Mouse (Mus musculus) right cerebral cortex, adult 2 months (tissue): ENCODE measurements around the gene Cfap61.

ENCODE experiments used
- DNase-seq, 2 experiments: peaks; one replicate each; pipeline ENCODE4 v3.0.0; 2021 to 2022; ENCODE audit warnings: low spot score in 2 of 2

The Cfap61 gene

DNA sequence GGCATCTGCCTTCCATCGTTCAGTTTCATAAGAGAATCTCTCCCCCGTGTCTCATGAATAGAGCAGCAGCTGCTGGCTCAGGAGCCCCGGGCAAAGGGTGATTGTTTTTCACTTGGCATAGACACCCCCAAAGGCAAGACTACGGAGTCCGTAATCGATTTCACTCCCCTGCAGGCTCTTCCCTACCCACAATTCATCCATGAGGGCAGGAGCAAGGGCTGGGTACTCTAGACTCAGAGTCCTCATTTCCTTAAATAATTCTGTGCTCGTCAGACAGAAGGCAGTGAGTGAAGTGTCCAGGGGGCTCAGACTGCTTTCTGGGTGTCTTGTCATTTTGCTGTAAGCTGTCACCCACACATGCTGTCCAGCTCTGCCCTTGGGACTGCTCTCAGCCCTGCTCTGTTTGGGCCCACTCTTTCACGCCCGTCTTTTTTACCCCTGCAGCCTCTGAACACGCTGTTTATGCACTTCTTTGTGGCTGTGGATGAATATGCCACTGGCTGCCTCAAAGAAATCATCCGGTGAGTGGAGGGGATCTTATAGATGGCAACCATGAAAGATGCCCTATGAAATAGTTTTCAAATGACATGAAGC, 15.0 kb downstream of the Cfap61 start:
- no peak for DNase-seq

DNA sequence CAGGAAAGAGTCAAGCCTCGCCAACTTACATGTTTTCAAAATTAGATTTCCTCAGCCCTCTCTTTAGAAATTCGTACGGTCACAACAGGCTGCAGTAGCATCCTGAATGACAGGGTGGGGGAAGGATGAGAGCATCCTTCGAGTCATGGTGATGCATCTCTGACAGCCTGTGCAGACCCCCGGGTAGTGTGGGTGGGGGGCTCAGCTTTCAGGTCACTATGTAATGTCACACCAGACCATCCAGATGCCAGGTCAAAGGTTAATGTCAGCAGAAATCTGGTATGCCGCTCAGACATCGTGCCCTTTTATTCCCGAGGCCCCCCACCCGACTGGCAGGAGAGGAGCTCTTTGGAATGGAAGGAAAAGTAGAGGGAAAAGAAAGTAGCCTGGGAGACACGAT, 15.7 kb downstream of the Cfap61 start:
- no peak for DNase-seq

DNA sequence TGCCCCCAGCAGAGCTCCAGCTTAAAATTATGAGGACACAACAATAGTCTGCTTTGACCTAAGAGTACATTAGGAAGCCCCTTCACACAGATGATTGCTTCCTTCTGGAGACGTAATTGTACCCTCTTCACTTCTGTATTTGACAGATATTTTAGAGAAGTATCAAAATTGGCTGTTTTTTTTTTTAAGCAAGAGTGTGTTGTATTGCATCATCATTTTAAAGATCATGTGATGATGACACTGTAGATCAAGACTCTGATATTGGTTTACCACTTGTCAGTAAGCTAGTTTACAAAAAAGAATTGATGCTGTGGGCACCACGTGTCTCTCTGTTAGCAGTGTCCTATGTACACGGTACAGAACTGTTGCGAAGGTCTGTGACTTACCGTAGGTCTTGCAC, 18.1 kb downstream of the Cfap61 start:
- no peak for DNase-seq

DNA sequence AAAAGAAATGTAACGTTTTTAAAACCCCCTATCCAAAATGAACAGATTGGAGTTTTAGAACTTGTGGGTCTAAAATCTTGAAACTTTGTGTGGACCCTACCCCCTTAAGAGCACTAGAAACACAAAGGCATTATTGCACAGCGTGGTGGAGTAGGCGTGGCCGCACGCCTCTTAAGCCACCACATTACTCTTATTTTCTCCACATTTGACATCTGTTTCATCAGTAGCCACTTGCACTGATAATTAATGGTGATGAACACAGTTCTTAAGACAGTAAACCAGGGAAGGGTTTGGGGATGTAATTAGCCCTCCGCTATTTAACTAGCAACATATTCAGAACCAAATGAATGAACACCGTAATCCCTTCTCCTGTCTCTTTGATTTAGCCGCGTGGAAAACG, 21.3 kb downstream of the Cfap61 start:
- DNase-seq, result no peak

DNA sequence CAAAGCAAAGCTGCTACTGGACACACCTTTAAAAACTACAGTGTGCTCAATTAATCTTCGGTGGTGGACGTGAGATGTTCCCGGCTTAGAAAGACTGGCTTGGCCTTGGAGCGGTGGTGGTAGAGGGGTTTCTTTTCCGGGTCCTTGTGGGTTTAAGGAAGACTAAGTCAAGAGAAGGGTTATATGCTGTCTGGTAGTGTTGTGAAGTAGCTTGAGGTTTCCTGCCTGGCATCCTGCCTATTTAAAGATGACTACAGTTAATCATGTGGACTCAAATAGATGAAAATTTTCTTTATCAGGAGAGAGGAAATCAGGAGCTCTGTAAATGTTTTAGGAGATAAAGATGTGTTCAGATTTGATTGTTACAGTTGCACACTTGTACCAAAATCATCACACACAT, 21.7 kb downstream of the Cfap61 start:
- DNase-seq, result no peak

DNA sequence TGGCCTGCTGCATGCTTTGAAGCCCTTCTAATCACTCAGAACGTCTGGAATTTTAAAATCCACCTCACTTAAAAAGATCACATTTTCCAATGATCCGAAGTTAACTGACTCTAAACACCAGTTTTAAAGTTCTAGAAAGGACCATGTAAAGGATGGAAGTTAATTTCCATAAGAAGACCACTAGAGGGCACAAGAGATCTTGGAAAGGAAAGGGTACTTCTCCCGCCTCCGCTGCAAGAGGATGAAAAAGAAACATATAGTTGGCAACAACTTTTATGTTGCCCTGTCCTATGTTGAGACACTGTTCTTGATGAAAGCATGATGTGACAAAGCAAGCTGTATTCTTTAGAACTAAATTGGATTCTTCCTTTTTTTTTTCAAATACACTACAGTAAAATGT, 22.9 kb downstream of the Cfap61 start:
- DNase-seq, result peak in 1 of 2 experiments; percentile 15

DNA sequence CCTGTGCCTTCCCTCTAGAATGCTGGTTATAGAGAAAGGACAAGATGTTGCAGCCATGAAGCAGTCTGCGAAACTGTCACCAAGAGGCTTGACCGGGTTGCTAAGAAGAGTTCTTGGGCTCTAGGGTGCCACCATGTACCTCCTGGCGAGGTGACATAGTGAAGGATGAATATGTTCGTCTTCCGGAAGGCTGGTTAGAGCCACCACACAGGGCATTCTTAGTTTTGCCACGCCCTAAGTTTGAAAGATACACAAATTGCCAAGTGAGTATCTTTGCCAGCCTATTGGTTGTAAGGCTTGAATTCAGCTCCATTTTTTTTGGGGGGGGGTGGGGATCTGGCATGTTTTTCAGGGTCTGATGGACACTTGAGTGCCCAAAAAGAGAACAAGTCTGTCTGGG, 23.5 kb downstream of the Cfap61 start:
- no peak for DNase-seq

DNA sequence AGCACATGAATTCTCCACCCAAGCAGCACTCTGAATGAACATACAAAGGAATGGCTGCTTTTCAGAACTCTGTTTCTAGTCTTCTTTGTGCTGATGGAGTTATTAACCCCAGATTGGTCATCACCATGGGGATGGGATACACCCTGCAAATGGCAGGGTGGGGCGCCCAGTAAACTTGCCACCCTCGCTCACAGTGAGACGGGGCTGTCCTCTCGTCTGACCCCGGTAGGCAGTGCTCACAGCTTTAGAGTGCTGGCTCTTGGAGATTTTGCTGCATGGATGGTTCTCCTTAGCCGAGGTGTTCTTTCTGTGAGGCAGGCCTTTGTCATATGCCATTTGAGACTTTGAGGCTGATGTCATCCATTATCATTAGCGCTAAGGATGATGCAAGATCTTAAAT, 24.0 kb downstream of the Cfap61 start:
- no peak for DNase-seq

DNA sequence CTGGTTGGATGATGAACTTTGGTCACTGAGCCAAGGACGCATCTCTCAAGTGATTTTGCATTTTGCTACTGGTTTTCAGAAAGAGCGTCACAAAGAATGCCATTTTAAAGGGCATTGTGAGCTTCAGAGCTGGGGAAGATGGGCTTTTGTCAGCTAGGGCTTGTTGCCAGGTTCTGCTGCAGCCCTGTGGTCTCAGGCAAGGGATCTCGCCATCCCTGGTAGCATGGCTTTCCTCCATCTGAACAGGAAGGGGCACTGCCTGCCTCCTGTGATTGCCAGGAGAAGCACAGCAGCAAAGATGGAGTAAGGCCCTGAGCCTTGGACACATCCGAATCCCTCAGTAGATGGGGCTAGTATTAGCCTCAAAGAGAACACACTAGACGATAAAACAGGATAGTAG, 27.3 kb downstream of the Cfap61 start:
- DNase-seq, result no peak

DNA sequence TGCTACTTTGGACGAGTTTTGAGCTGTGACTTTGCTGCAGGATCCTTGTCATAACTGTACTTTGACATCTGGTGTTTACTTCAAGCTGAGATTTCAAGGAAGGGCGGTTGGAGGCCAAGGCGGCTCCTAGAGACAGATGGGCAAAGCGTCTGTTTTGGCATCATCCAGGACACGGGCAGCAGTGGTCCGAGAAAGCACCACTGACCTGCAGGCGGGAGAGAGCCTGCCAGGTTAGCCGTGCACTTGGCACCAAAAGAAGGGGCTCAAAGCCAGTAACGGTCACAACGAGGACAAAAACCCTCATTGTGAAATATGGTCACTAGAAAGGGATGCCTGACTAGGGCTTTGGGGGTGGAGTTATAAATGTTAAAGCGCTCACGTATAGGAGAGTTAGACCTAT, 36.2 kb downstream of the Cfap61 start:
- no peak for DNase-seq

DNA sequence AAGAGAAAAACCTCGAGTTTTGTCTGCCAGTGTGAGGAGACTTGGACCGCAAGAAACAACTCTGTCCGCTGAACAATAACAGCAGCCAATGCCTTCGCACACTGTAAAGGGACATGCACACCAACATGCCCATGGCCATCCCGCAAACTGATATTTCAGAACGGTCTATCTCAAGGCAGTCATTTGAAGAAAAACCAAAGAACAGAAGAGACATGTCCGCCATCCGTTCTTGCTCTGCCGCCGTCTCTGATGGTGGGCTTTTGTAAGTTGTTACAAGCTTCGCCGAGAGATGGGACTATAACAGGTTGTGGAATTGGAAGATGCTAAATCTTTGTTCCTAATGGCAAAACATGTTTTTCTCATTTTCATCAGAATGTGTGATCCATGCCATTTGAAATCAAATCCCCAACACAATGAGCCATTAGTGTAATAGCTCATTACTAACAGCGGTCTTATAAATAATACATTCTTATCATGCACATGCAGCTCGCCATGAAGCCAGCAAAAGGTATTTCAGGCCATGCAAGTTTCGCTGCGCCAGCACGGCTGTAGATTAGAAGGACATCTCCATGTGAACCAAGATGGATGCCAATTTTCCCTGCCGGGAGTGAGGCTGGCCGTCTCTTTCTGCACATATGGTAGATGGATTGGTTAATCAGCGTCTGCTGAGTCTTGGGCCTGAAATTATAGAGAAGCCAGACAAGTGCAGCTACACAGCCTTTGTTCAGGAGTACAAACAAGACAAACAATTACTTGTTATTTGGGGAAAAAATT, 36.8 kb downstream of the Cfap61 start:
- no peak for DNase-seq

DNA sequence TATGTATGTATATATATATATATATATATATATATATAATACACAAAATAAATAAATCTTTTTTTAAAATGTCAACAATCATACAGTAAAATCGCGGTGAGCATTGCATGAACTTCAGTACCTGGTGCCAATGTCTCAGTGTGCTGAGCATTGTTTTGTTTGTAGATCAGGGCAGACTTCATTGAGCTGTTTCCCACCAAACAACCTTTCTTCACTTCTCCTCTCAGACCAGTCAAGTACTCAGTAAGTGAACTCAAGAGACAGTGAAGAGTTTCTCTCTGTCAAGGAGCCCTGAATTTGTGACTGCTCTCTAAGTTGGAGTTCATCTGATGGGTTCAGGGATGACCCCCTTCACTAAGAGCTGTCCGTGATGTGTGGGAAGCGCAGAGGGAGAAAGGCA, 38.0 kb downstream of the Cfap61 start:
- DNase-seq, result no peak

DNA sequence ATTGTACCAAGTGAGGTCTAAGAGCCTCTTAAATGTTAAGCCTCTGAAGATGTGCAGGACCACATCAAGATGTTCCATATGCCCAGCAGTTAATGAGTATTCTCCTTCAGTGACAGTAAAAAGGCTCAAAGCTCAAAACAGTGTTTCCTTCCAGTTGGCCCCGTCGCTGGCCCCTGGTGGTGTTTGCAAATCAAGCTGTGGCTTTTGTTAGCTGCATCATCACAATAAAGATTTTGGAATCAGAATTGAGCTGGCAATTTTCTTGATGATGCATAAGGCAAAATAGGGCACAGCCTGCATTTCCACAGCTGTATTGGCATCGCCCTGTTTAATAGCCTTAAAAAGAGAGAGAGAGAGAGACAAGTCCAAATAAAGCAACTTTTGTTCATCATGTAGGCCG, 45.0 kb downstream of the Cfap61 start:
- no peak for DNase-seq

DNA sequence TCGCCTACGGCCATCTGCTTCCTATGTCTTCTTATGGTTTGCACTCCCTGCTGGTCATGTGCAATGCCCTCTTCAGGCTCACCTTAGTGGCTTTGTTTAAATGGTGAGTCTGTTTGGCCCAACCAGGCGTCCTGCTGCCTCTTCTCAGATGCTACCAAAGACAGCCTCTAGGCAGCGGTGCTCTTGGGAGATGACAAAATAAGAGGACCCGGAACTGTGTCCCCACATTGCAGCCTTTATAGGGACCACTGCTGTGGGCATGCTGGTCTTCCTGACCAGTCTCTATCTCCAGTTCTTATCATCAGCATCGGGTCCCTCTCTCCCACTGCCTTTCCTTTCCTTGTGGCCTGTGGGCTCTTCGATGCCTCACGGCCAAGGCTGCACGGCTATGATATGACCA, 46.3 kb downstream of the Cfap61 start:
- DNase-seq, result no peak

DNA sequence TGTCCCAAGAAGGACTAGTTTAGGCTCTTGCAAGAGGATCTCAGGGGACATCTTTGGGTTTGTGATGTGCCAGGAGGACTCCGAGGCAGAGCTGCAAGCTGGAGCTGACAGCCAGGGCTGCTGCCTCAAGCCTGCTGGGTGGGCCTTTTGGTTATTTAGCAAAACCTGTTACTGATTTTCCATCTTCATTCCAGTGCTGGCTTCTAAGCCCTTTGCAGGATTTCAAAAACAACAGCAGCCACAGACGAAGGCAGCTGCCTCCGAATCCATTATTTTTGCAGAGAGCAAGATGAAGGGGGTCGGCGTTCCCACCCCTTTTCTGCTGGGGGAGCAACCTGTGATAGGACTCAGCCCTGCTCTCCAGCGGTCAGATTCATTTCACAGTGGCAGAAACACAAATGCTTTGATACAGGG, 47.1 kb downstream of the Cfap61 start:
- no peak for DNase-seq

DNA sequence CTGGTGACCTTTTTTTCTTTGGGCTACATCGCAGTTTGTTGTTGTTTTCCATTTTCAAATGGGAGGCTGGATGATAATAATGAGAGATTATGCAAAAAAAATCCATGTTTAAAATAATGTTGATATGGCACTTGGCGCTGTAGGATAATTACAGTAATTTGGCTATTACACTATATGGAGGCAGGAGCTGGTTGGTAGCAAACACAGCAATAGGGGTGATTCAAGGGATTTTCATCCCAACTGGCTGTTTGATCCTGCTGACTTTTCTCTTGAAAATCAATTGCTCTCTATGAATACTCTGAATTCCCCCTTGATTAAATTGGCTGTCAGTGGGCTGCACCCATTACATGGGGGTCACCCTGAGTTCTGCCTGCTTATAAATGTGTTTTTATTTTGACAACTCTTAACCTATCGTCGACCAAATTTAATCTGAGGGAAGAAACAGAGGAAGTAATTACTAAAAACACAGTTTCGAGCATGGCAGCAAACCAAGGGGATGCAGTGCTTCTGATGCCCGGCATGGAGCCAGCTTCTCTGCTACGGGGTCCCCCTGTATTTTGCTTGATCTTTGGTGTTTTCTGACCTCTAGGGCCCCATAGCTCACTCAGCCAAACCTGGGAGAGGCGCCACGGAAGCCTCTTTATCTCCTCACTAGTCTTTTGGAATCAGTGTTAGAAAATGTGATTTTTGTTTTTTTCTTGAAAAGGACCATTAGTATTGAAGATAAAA, 47.9 kb downstream of the Cfap61 start:
- no peak for DNase-seq

DNA sequence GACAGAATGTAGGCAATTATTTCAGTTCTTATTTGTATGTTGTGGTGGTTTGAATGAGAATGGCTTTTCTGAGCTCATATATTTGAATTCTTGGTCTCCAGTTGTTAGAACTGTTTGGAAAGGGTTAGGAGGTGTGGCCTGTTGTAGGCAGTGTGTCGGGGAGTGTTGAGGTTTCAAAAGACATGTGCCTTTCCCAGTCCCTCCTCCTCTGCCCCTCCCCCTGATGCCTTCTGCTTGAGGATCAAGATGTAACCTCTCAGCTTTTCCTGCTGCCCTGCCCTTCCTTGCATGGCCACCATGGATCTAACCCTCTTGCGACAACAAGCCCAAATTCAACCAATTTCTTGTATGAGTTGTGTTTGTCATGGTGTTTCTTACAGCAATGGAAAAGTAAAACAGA, 53.2 kb downstream of the Cfap61 start:
- DNase-seq, result no peak

DNA sequence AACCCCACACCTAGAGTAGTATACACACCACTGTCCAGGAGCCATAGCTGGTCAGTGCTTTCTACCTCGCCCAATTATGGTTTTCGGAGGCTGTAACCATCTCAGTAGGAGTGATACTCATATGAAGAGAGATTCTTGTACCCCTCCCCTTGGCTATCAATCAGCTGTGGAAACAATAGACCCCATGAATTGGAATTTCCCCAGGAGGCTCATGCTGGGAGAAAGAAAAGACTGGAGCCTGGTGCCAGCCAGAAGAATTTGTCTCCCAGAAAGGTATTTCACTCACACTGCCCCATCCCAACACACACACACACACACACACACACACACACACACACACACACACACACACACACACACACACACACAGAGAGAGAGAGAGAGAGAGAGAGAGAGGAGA, 55.9 kb downstream of the Cfap61 start:
- DNase-seq, result no peak

DNA sequence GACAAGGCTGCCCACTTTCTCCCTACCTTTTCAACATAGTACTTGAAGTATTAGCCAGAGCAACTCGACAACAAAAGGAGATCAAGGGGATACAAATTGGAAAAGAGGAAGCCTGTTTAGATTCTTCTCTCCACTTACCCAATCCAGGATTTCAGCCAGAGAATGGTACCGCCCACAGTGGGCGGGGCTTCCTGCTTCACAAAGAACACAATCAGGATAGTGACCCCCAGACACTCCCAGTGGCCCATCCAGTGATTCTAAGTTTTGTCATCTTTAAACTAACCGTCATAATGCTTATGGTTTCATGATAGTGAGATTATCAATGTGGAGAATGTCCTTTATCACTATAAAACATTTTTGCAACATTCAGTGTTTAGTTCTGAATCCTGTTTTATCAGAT, 61.9 kb downstream of the Cfap61 start:
- DNase-seq, result no peak

DNA sequence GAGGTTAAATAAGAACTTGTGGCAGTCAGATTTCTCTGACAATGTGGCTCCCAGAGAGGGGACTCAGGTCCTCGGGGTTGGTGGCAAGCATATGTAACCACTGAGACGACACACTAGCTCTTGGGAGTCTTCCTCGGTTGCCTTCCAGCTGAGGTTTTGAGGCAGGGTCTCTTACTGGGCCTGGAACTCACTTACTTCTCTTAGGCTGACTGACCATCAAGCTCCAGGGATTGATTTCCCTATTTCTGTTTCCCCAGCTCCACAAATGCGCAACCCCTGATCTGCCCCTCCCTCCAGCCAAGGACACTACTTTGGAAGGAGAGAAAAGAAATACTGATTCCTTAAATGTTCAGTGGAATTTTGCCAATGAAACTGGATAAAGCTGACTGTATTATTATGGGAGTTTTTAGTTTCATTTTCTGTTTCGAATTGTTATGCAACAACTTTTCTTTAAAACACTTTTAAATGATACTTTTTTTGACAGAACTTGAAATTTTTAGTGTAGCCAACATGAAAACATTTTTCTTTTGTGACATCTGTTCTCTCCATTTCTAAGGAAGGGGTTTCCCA, 63.5 kb downstream of the Cfap61 start:
- no peak for DNase-seq

DNA sequence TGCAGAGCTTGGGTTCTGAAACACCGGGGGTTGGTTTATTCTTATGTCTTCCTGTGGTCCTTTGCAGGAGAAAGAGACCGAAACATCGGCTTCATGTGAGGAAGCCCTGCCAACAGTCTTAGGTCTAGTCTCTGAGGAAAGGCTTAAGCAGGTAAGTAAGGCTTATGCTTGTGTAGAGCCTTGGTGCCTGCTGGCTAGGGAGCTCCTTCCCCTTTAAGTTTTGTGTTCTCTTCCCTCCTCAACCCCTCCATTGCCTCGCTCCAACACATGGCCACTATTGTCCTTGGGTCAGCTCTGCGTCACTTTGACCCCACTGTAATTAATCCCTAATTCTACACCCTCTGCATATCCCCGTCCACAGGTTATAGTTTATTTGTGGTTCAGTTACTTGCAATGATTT, 74.2 kb downstream of the Cfap61 start:
- no peak for DNase-seq

DNA sequence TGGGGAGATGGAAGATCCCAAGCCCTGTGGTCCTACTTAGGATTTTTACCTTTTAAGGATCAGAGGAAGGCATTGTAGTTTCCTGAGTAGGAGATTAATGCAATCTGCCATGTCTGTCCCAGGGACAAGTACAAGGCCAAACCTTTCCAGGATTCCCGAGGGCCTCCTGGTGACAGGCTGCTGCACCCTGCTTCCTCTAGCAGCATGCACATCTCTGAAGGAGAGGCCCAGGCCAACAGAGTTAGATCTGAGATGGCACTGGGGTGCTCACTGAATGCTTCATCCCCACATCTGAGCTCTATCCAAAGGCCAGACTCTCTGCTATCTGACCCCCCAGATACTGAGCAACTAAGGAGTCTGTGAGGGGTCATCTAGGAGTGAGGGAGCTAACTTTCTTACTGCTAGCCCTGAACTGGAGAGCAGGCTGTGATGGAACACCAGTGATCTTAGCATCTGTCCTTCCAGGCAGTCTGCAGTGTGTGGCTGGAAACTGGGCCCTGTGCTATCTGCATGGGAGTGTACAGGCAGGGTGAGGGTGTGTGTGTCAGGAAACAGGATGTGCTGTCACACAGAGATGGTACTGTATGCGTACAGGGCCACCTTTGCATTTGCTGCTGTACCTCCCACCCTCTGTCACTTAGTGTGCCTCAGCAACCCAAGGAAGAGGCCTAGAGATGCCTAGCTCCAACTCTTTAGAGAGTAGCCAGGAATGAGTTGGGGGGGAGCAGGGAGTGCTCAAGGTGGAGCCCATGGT, 75.2 kb downstream of the Cfap61 start:
- no peak for DNase-seq
